Mouse (Mus musculus): Measurements from ENCODE around the gene Fkbpl. TPM values are rescaled to one million over a fixed set of nuclear protein-coding genes. Genes with fewer than 3 reads are reported as not detected.

The Fkbpl gene
- polyA plus RNA-seq, 1 experiment from 2014 or later, result 11.9 TPM

DNA sequence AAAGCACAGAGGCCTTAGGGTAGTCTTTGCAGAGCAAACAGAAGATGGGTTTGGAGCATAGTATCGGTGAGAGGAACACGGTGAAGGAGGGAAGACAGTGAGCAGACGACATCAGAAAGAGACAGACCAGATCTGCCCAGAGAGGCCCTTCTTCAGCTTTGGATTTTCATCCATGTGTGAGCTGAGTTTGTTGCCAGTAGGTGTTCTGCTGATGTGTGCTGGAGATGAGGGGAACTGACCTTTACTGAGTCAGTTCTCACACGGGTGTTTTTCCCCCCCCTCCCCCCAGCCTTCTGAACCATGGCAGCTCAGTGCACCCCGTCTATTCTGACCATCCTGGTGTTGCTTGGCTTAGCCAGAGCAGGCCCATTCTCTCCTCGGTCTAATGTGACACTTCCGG lies 25.7 kb downstream of the Fkbpl start, which contains the start of gene Tnxb:
Tnxb (plus strand) TSS at position 301 of the 400 bp plus-strand sequence.
- Histone ChIP-seq H3K4me1 (ENCODE audit: control insufficient read depth, insufficient read depth, low read length) (peaks cover 11% of the 10 kb centered on the region; the same call in 1 of the 2 replicates), H3K9ac (replicated peaks; ENCODE audit: low read depth, low read length) (0 out of 2 replicates have a peak within 1 kb of the TSS, but pooled peaks have one; percentile 6), H3K27ac (ENCODE audit: low read length) (no peak within 1 kb of the TSS), H3K27me3 (ENCODE audit: control insufficient read depth, insufficient read depth, low read length) (peaks cover 31% of the 10 kb centered on the region), H3K36me3 (ENCODE audit: control insufficient read depth, insufficient read depth, low read length) (no peaks in the 10 kb centered on the region), H3K4me3 (ENCODE audit: low read depth, low read length) (peak within 1 kb of the TSS; percentile 30), H3K9me3 (ENCODE audit: control insufficient read depth, low read depth, low read length) (no peaks in the 10 kb centered on the region), H3K4me2 (replicated peaks; ENCODE audit: low read depth, low read length) (peak within 1 kb of the TSS; percentile 55)
- WGBS, result 56% methylated on average over 7 of the region's 7 CpGs
- no peak for ATAC-seq (ENCODE audit: insufficient number of reproducible peaks, insufficient read depth, low FRiP score, low read depth)

GRCm38 (mm10) chr17:34671151-34672066 lies 26.8 kb downstream of the Fkbpl start:
- 0 out of 2 replicates have a peak overlapping the region, but pooled peaks have one; percentile 6 for H3K9ac ChIP-seq (replicated peaks; ENCODE audit: low read depth, low read length)
- peak overlapping the region; percentile 30 for H3K4me3 ChIP-seq (ENCODE audit: low read depth, low read length)
- H3K36me3 ChIP-seq (ENCODE audit: control insufficient read depth, insufficient read depth, low read length), result no peaks in the 10 kb centered on the region
- no peaks in the 10 kb centered on the region for H3K9me3 ChIP-seq (ENCODE audit: control insufficient read depth, low read depth, low read length)
- H3K4me1 ChIP-seq (ENCODE audit: control insufficient read depth, insufficient read depth, low read length), result peaks cover 19% of the 10 kb centered on the region; the same call in 1 of the 2 replicates
- peak; percentile 38; the same call in 1 of the 2 replicates for ATAC-seq (ENCODE audit: insufficient number of reproducible peaks, insufficient read depth, low FRiP score, low read depth)
- 9% methylated on average over 90 of the region's 93 CpGs for WGBS
- H3K4me2 ChIP-seq (replicated peaks; ENCODE audit: low read depth, low read length), result peak overlapping the region; percentile 55
- peaks cover 31% of the 10 kb centered on the region for H3K27me3 ChIP-seq (ENCODE audit: control insufficient read depth, insufficient read depth, low read length)
- H3K27ac ChIP-seq (ENCODE audit: low read length), result no peak overlapping the region

DNA sequence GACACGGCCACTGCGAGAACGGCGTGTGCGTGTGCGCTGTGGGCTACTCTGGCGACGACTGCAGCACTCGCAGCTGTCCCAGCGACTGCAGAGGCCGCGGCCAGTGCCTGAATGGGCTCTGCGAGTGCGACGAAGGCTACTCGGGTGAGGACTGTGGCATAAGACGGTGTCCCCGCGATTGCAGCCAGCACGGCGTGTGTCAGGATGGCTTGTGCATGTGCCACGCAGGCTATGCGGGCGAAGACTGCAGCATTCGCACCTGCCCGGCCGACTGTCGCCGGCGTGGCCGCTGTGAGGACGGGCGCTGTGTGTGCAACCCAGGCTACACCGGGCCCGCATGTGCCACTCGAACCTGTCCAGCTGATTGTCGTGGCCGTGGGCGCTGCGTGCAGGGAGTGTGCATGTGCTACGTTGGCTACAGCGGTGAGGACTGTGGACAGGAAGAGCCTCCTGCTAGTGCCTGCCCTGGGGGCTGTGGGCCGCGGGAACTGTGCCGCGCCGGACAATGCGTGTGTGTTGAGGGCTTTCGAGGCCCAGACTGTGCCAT lies 27.8 kb downstream of the Fkbpl start:
- WGBS, result 34% methylated on average over 49 of the region's 49 CpGs
- Histone ChIP-seq H3K36me3 (ENCODE audit: control insufficient read depth, insufficient read depth, low read length) (no peaks in the 10 kb centered on the region), H3K27ac (ENCODE audit: low read length) (no peak overlapping the region), H3K9ac (replicated peaks; ENCODE audit: low read depth, low read length) (no peak overlapping the region; the same call in 1 of the 2 replicates), H3K4me1 (ENCODE audit: control insufficient read depth, insufficient read depth, low read length) (peaks cover 19% of the 10 kb centered on the region; the same call in 1 of the 2 replicates), H3K9me3 (ENCODE audit: control insufficient read depth, low read depth, low read length) (no peaks in the 10 kb centered on the region), H3K4me3 (ENCODE audit: low read depth, low read length) (peak overlapping the region; percentile 30; the same call in 1 of the 2 replicates), H3K27me3 (ENCODE audit: control insufficient read depth, insufficient read depth, low read length) (peaks cover 31% of the 10 kb centered on the region), H3K4me2 (replicated peaks; ENCODE audit: low read depth, low read length) (peak overlapping the region; percentile 55)
- ATAC-seq (ENCODE audit: insufficient number of reproducible peaks, insufficient read depth, low FRiP score, low read depth), result no peak

DNA sequence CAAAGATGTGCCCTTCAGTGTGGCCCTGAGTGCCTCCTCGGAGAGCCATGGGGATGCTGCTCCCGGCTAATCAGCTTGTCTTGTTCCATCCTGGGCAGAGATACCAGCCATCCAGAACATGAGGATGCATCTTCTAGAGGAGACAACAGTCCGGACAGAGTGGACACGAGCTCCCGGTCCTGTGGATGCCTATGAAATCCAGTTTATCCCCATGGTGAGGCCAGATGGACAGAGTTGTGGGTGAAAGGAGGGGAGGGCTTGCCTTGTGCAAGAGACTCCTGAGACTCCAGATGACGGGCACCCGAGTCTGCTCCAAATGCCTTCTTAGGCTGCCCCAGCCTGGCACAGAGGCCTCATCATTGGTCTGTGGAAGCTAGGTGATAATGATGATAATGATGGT lies 28.6 kb downstream of the Fkbpl start:
- no peak for ATAC-seq (ENCODE audit: insufficient number of reproducible peaks, insufficient read depth, low FRiP score, low read depth)
- Histone ChIP-seq H3K4me1 (ENCODE audit: control insufficient read depth, insufficient read depth, low read length) (peaks cover 19% of the 10 kb centered on the region; the same call in 1 of the 2 replicates), H3K9ac (replicated peaks; ENCODE audit: low read depth, low read length) (no peak overlapping the region), H3K36me3 (ENCODE audit: control insufficient read depth, insufficient read depth, low read length) (no peaks in the 10 kb centered on the region), H3K4me3 (ENCODE audit: low read depth, low read length) (no peak overlapping the region), H3K4me2 (replicated peaks; ENCODE audit: low read depth, low read length) (no peak overlapping the region), H3K27ac (ENCODE audit: low read length) (no peak overlapping the region), H3K9me3 (ENCODE audit: control insufficient read depth, low read depth, low read length) (no peaks in the 10 kb centered on the region), H3K27me3 (ENCODE audit: control insufficient read depth, insufficient read depth, low read length) (peaks cover 31% of the 10 kb centered on the region)
- WGBS, result 90% methylated on average over 7 of the region's 7 CpGs

GRCm38 (mm10) chr17:34674524-34675204 lies 30.1 kb downstream of the Fkbpl start:
- no peak overlapping the region for H3K4me2 ChIP-seq (replicated peaks; ENCODE audit: low read depth, low read length)

DNA sequence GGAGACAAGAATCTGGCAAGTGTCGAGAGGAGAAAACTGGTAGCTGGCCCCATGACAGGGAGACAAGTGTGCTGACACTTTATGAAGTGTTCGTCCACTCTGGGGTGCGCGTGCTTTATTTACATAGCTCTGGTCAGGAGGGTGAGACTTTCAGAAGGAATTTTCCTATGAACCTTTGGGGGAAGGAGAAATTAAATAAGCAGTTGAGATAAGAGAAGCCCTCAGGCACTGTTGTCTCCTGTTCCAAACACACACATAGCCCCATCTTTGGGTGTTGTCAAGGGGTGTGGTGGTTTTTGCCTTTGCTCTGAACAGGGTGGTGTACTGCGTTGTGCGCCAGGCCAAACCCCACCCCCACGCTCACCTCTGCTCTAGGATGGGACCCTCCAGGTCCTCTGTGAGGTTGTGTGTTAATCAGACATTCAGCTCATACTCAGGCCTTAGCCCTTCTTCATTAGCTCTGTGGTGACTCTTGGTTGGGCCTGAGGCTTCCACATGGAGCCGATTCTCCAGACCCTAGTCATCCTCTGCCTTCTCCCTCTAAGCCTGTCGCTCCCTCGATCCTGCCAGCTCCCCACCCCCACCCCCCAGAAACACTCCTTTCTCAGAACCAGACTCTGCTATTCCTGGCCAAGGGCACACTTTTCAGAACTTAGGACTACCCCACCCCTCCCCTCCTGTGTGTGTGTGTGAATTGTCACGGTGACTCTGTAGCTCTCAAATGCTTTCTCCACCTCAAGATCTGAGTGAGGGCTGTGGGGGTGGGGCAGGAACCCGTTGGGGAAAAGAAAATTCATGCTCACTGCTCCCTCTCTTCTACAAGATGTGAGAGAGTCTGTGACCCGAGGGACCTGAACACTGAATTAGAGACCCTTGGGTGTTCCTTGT lies 30.9 kb downstream of the Fkbpl start:
- Histone ChIP-seq H3K9me3 (ENCODE audit: control insufficient read depth, low read depth, low read length) (no peaks in the 10 kb centered on the region), H3K36me3 (ENCODE audit: control insufficient read depth, insufficient read depth, low read length) (no peaks in the 10 kb centered on the region), H3K27ac (ENCODE audit: low read length) (peak overlapping the region; percentile 78), H3K27me3 (ENCODE audit: control insufficient read depth, insufficient read depth, low read length) (peaks cover 29% of the 10 kb centered on the region), H3K4me2 (replicated peaks; ENCODE audit: low read depth, low read length) (no peak overlapping the region), H3K4me3 (ENCODE audit: low read depth, low read length) (no peak overlapping the region), H3K4me1 (ENCODE audit: control insufficient read depth, insufficient read depth, low read length) (peaks cover 19% of the 10 kb centered on the region; the same call in 1 of the 2 replicates), H3K9ac (replicated peaks; ENCODE audit: low read depth, low read length) (no peak overlapping the region)
- ATAC-seq (ENCODE audit: insufficient number of reproducible peaks, insufficient read depth, low FRiP score, low read depth), result no peak; the same call in 1 of the 2 replicates
- WGBS, result 41% methylated on average over 13 of the region's 13 CpGs

More at GRCm38 (mm10) chr17:34674524-34675204, 30.1 kb downstream of the Fkbpl start:
- Histone ChIP-seq H3K4me3 (ENCODE audit: low read depth, low read length) (no peak overlapping the region), H3K9ac (replicated peaks; ENCODE audit: low read depth, low read length) (no peak overlapping the region), H3K27me3 (ENCODE audit: control insufficient read depth, insufficient read depth, low read length) (peaks cover 31% of the 10 kb centered on the region), H3K27ac (ENCODE audit: low read length) (peak overlapping the region; percentile 78), H3K9me3 (ENCODE audit: control insufficient read depth, low read depth, low read length) (no peaks in the 10 kb centered on the region), H3K36me3 (ENCODE audit: control insufficient read depth, insufficient read depth, low read length) (no peaks in the 10 kb centered on the region), H3K4me1 (ENCODE audit: control insufficient read depth, insufficient read depth, low read length) (peaks cover 19% of the 10 kb centered on the region; the same call in 1 of the 2 replicates)
- no peak for ATAC-seq (ENCODE audit: insufficient number of reproducible peaks, insufficient read depth, low FRiP score, low read depth)
- WGBS, result 49% methylated on average over 11 of the region's 11 CpGs

DNA sequence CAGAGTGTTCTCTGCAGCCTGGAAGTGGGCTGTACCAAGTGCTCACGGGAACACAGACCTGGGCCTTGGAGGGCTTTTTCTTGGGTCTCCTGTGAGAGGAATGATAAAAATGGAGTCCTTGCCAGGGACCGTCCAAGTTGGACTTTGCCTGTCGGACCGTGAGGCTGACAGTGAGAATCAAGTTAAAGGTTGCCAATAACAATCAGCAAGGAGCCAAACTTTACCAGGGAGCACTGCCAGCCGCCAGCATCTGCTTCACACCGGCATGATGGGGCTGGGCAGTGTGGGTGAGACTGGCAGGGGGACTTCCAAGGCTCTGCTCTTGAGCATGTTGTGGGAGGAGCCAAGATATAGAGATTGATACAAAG lies 31.5 kb downstream of the Fkbpl start:
- H3K4me1 ChIP-seq (ENCODE audit: control insufficient read depth, insufficient read depth, low read length), result peaks cover 19% of the 10 kb centered on the region; the same call in 1 of the 2 replicates
- ATAC-seq (ENCODE audit: insufficient number of reproducible peaks, insufficient read depth, low FRiP score, low read depth), result no peak
- H3K9me3 ChIP-seq (ENCODE audit: control insufficient read depth, low read depth, low read length), result no peaks in the 10 kb centered on the region
- no peaks in the 10 kb centered on the region for H3K36me3 ChIP-seq (ENCODE audit: control insufficient read depth, insufficient read depth, low read length)
- H3K4me3 ChIP-seq (ENCODE audit: low read depth, low read length), result no peak overlapping the region
- no peak overlapping the region for H3K27ac ChIP-seq (ENCODE audit: low read length)
- no peak overlapping the region for H3K9ac ChIP-seq (replicated peaks; ENCODE audit: low read depth, low read length)
- no peak overlapping the region for H3K4me2 ChIP-seq (replicated peaks; ENCODE audit: low read depth, low read length)
- peaks cover 23% of the 10 kb centered on the region for H3K27me3 ChIP-seq (ENCODE audit: control insufficient read depth, insufficient read depth, low read length)
- WGBS, result 69% methylated on average over 6 of the region's 6 CpGs

All from stomach, embryonic 14.5 days (tissue).